Mouse (Mus musculus): ENCODE results near the gene Nup133.

The Nup133 gene

GRCm38 (mm10) chr8:123950077-123950802 lies 1.2 kb upstream of the Nup133 start:
- DNase-seq, result peak; percentile 55

DNA sequence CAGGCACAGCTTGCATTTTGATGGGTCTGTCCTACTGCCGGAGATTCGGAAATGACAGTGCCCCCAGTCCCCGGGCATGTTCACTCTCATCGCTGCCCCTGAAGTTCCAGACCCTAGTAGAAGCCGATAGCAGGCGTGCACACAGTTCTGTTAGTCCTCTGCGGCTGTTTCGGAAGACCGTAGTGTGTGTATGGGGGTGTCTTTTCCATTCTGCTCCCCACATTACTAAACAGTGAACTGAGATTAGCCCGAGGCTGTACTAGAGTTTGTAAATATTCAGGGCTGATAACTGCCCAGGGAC lies 571 bp upstream of the Nup133 start:
- DNase-seq, result no peak

DNA sequence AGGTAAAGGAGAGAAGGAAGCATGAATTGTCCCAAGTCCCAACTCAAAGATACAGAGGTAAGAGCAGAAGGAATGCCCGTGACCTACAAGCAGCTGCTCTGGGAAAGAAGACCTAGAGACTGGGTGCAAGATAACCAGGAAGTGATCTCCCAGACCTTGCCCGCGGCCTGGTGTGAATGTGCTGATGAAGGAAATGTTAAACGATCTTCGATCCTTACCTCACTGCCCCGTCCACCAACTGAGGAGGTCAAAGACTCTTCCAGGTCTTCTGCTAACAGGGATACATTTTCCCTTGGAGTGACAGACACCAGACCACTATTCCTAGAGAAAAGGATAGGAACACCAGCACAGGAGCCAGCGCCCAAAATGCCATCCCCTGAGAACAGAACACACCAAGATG lies 20.0 kb downstream of the Nup133 start:
- DNase-seq, result no peak

- DNase-seq, result no peak
These were observed 23.4 kb downstream of the Nup133 start for GRCm38 (mm10) chr8:123925671-123926070.

GRCm38 (mm10) chr8:123924719-123925118 lies 24.3 kb downstream of the Nup133 start:
- DNase-seq, result peak; percentile 78

DNA sequence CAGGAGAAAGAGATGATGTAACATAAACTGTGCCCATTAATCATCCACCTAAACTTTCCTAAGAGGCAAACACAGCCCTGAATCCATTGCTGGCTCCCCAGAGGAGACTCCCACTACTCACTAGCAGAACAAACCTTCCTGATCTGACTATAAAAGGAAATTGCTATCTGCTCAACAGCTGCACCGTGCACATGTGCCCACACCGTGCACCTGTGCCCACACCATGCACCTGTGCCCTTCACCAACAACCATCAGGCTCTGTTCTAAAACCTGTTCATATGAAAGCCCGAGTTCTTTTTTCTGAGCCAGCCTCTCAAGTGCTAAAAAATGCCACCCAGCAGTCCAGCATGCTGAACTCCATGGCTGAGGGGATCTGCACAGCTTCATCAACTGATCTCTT lies 34.4 kb downstream of the Nup133 start:
- no peak for DNase-seq

GRCm38 (mm10) chr8:123912265-123912664 lies 36.8 kb downstream of the Nup133 start:
- DNase-seq, result no peak

DNA sequence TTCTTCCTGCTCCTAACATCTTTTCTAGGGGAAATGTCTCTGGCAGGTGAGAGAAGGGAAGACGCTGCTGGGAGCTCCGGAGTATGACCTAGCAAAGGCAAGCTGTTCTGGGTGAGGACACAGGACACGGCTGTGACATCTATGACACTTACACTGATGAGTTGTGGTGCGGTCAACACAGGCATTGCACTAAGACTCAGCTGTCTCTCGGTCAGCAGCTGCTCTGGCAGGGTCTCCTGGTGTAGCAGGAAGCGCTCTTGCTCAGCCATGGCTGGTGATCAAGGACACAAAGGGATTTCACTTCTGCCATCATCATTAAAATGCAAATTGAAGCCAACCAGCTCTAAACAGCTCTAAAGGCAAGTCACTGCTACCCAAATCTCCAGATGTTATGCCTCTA lies 41.5 kb downstream of the Nup133 start:
- DNase-seq, result no peak

DNA sequence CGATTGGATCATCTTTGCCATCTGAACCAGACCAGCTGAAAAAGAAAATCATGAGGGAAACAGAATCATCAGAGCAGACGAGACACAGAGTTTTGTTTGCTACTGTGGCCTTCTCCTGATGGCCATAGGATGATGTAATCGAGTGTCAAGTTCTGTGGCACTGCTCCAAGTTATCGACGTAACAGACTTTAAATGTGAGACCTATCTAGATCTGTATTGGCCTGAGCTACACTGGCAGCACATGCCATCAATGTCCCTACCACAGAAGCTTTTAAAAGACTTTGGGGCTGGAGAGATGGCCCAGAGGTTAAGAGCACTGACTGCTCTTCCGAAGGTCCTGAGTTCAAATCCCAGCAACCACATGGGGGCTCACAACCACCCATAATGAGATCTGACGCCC lies 46.4 kb downstream of the Nup133 start:
- no peak for DNase-seq

- DNase-seq, result no peak
These were observed 49.7 kb downstream of the Nup133 start for GRCm38 (mm10) chr8:123899366-123899765.

GRCm38 (mm10) chr8:123898576-123898975 lies 50.5 kb downstream of the Nup133 start:
- no peak for DNase-seq

DNA sequence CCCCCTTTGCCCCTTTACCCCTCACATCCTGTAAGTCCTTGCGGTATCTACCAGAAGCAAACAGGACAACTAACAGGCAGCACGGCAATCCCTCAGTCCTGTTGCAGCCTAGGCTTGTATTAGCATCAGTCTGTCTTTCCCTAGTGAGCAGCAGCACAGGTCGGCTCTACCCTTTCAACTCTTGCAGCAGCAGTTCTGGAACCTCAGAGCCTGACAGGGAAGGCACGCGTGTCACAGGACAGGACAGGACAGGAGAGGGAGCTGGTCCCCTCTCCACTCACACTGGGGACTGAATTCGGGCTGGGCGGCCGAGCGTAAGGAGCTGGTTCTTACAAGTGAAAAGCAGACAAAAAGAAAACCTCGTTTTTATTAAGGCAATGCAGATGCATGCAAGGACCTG lies 52.3 kb downstream of the Nup133 start:
- DNase-seq, result no peak

GRCm38 (mm10) chr8:123896366-123896761 lies 52.7 kb downstream of the Nup133 start:
- no peak for DNase-seq

DNA sequence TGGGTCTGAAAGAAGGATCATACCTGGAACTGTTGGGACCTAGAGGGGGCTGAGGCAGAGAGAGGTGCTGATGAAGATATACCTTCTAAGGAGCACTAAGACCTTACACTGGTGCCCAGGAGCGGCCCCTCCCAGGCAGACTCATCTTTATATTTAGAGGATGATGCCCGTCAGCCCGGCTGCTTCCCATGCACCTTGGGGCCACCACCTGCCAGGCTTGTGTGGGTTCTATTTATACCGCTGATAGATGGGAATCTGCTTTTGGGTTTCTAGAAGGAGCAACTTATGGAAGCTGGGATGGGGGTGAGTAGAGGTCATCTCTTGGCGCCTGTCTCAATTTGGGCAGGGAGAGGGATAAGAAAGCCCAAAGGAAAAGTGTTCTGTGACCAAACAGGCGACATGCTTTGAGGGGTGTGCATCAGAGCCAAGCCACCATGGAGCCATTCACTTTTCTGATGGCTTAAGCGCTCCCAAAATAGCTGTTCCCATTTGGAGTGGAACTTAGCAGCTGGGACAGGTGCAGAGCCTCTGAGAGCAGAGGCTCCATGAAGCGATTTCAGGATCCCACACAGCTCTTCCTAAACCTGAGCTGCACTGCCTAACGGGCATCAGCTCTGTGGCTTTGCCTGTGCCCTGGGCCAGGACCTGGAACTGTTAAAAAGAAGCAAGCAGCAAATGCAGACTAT lies 53.2 kb downstream of the Nup133 start:
- no peak for DNase-seq

- DNase-seq, result no peak
These were observed 53.8 kb downstream of the Nup133 start for GRCm38 (mm10) chr8:123895230-123895629.

DNA sequence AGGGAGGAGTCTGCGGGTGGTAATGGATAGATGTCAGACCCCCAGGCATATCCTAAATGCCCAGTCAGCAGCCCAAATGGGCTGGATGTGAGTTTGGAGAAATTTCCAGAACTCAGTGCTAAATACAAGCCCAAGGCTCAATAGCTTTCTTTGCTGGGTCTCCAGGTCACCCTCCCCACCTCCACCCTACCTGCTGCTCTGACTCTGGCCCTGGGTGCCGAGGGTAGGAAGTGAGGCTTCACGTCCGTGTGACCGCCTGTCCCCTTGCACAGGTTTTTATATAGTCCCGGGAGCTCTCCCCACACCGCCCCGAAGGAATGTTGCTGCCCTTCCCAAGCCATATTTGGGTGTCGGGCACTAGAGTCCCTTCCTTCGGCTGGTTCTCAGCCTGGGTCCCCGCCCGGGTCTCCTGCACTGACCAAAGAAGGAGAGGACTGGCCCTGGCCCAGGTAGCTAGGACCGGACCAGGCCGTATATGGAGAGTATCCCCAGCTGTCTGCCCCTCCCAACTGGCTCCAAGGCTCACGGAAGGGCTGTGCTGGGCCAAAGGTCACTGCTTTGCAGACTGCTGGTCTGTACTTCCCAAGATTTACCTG lies 54.5 kb downstream of the Nup133 start, which contains the start of gene Acta1:
Gene Acta1, minus strand, starts transcription at position 250 of the 596 bp plus-strand sequence.
- DNase-seq, result no peak

DNA sequence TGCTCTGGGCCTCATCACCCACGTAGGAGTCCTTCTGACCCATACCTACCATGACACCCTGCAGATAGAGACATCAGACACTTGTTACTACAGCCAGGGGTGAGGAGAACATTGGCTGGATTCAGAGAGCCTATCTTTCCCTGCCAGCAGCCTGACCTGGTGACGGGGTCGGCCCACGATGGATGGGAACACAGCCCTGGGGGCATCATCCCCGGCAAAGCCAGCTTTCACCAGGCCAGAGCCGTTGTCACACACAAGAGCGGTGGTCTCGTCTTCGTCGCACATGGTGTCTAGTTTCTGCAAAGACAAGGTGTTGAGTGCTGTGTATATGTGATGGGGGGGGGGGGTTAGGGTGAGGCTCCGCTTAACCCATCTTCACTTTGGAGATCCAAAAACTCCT lies 55.7 kb downstream of the Nup133 start:
- no peak for DNase-seq

- DNase-seq, result peak; percentile 39
These were observed 56.4 kb downstream of the Nup133 start for GRCm38 (mm10) chr8:123892586-123893155.

- peak; percentile 89 for DNase-seq
These were observed 57.0 kb downstream of the Nup133 start for GRCm38 (mm10) chr8:123891883-123892585.

DNA sequence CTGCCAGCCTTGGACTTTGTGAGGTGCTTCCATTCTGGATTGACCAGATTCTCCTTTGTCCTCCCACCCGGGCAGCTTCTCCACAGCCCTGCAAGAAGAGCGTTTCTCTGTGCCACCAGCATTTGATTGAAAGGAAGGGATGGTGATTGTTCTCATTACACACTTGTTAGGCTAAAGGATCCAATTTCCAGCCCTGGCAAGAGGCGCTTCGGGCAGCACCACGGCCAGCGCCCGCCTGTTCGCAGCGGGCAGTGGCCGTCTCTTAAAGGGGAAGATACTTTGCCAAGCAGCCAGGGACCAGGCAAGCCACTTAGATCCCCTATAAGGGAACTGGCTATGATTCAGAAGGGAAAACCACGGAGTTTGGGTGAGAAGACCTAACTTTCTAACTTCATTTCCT lies 57.8 kb downstream of the Nup133 start:
- DNase-seq, result peak; percentile 72

- DNase-seq, result no peak
These were observed 59.3 kb downstream of the Nup133 start for GRCm38 (mm10) chr8:123889797-123890196.

DNA sequence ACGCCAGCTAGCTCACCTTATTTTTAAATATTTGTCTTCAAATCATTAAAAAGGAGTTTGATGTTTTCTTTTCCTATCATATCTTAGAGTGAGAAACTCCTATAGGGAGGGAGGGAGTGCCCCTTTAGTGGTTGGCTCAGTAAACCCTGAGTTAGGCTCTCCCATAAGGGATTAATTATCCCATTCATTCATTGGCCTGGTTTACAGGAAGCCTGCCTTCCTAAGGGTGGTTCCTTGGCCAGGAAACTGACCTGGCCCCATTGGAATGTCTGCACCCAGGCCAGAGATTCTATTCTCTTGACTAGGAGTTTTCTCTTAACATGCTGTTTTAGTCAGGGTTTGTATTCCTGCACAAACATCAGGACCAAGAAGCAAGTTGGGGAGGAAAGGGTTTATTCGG lies 61.1 kb downstream of the Nup133 start:
- no peak for DNase-seq

DNA sequence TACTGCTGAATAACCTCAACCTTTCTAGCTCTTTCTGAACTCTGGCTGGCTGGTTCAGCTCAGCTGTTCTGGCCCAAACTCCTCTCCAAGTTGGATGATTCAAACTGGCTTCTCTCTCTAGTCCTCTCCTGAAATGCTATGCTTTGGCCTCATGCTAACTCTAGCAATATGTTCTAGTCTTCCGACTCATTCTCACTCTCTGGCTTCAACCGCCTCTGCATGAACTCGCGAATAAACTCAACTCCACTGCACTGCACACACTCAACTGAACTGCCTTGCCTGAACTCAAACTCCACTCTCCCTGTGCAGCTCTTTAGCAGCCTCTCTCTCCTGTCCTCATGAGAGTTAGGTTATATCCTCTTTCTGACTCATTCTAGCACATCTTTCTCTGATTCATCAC lies 61.9 kb downstream of the Nup133 start:
- DNase-seq, result no peak

All from cerebellum, adult 11 months (tissue).